ENCODE assay signal across 11 mouse cellular contexts in genomic region chr11:106817808-106818207, GRCm38 (mm10). TPM values are rescaled to one million over a fixed set of nuclear protein-coding genes. Genes with fewer than 3 reads are reported as not detected.
DNase-seq lines count a peak whose midpoint lies in the region; ATAC-seq and TF ChIP-seq lines count a peak whose summit lies in the region.
"Had no signal": no experiment of that assay in that cellular context is flagged by ENCODE, and none has a peak within 500 bp of the region (broad histone marks: within the 10 kb centered on the region; RNA-seq: fewer than 3 reads in every experiment).

No protein-coding gene starts in this region.

- no peak overlapping the region for H3K4me2 ChIP-seq in midbrain, embryonic 14.5 days (ENCODE audit: low read length)
- no peak overlapping the region for H3K4me2 ChIP-seq in midbrain, embryonic 11.5 days
- H3K4me2 ChIP-seq in midbrain, postnatal 0 days (ENCODE audit: low read depth, low read length, poor library complexity, severe bottlenecking), result no peak overlapping the region
- H3K4me2 ChIP-seq in liver, embryonic 12.5 days, result no peak overlapping the region

- peaks cover 5% of the 10 kb centered on the region; the same call in 1 of the 2 replicates for H3K4me1 ChIP-seq in midbrain, embryonic 14.5 days (ENCODE audit: control insufficient read depth, insufficient read depth, low read length)
- H3K4me1 ChIP-seq in midbrain, embryonic 11.5 days (ENCODE audit: control insufficient read depth, insufficient read depth, low read length), result no peaks in the 10 kb centered on the region
- H3K4me1 ChIP-seq in midbrain, postnatal 0 days (ENCODE audit: insufficient read depth, low read length), result no peaks in the 10 kb centered on the region
- no peaks in the 10 kb centered on the region for H3K4me1 ChIP-seq in liver, embryonic 12.5 days
- H3K4me1 ChIP-seq: limb, embryonic 10.5 days had no signal

- intact Hi-C loops in gastrocnemius, postnatal 14 days (cut with DNase I; ENCODE audit: low total_unique reads), result no loop called here

- 81% methylated on average over 6 of the region's 6 CpGs for WGBS in midbrain, embryonic 14.5 days
- WGBS in midbrain, embryonic 11.5 days, result 95% methylated on average over 6 of the region's 6 CpGs
- WGBS in midbrain, postnatal 0 days, result 72% methylated on average over 6 of the region's 6 CpGs
- WGBS in liver, embryonic 12.5 days (ENCODE audit: insufficient replicate concordance), result 86% methylated on average over 6 of the region's 6 CpGs

- no peak for ATAC-seq in midbrain, embryonic 14.5 days (ENCODE audit: low FRiP score, low TSS enrichment)
- ATAC-seq in midbrain, embryonic 11.5 days (ENCODE audit: low FRiP score), result no peak
- ATAC-seq in midbrain, postnatal 0 days (ENCODE audit: low FRiP score), result no peak
- ATAC-seq in liver, embryonic 12.5 days, result no peak

- H3K4me3 ChIP-seq in midbrain, embryonic 14.5 days (replicated peaks; ENCODE audit: low read depth, low read length), result no peak overlapping the region
- no peak overlapping the region for H3K4me3 ChIP-seq in midbrain, embryonic 11.5 days (ENCODE audit: low read depth, low read length)
- no peak overlapping the region for H3K4me3 ChIP-seq in midbrain, postnatal 0 days (ENCODE audit: low read depth, low read length)
- H3K4me3 ChIP-seq in liver, embryonic 12.5 days, result no peak overlapping the region
- H3K4me3 ChIP-seq: heart, embryonic 10.5 days; limb, embryonic 10.5 days had no signal

- H3K27me3 ChIP-seq in midbrain, embryonic 14.5 days (ENCODE audit: control insufficient read depth, insufficient read depth, low read length), result no peaks in the 10 kb centered on the region
- H3K27me3 ChIP-seq in midbrain, embryonic 11.5 days (ENCODE audit: control insufficient read depth, insufficient read depth, low read length), result no peaks in the 10 kb centered on the region
- H3K27me3 ChIP-seq in midbrain, postnatal 0 days (ENCODE audit: insufficient read depth, low read length), result no peaks in the 10 kb centered on the region
- H3K27me3 ChIP-seq in liver, embryonic 12.5 days (replicated peaks), result no peaks in the 10 kb centered on the region

- H3K9ac ChIP-seq in midbrain, embryonic 14.5 days (replicated peaks; ENCODE audit: low read length), result no peak overlapping the region
- no peak overlapping the region for H3K9ac ChIP-seq in midbrain, embryonic 11.5 days (ENCODE audit: low read length)
- no peak overlapping the region for H3K9ac ChIP-seq in midbrain, postnatal 0 days (replicated peaks; ENCODE audit: low read length, poor library complexity, severe bottlenecking)
- no peak overlapping the region for H3K9ac ChIP-seq in liver, embryonic 12.5 days

- DNase-seq in gastrocnemius, postnatal 10 days, result peak; percentile 23
- DNase-seq in gastrocnemius, postnatal 14 days, result no peak
- DNase-seq in midbrain, embryonic 14.5 days, result peak; percentile 45
- no peak for DNase-seq in midbrain, embryonic 11.5 days (ENCODE audit: low spot score, missing footprints)
- peak; percentile 91 to 93 for DNase-seq in cerebellum, postnatal 14 days
- peak; percentile 51 for DNase-seq in midbrain, postnatal 0 days (ENCODE audit: low spot score)
- DNase-seq in layer of hippocampus, adult 11-12 months (ENCODE audit: low spot score), result no peak
- DNase-seq: thymus, postnatal 25 days had no signal

- peak overlapping the region; percentile 10; the same call in 1 of the 2 replicates for H3K27ac ChIP-seq in midbrain, embryonic 14.5 days (replicated peaks; ENCODE audit: low read depth, low read length)
- no peak overlapping the region for H3K27ac ChIP-seq in midbrain, embryonic 11.5 days (ENCODE audit: low read depth, low read length)
- peak overlapping the region; percentile 49 for H3K27ac ChIP-seq in midbrain, postnatal 0 days (ENCODE audit: low read depth, low read length)
- no peak overlapping the region for H3K27ac ChIP-seq in liver, embryonic 12.5 days
- H3K27ac ChIP-seq: heart, embryonic 10.5 days; limb, embryonic 10.5 days had no signal

- no peak for TF ChIP-seq CTCF in midbrain, postnatal 0 days (IDR thresholded peaks at IDR 0.05)

- peaks cover 87% of the 10 kb centered on the region for H3K36me3 ChIP-seq in midbrain, embryonic 14.5 days (ENCODE audit: control insufficient read depth, insufficient read depth, low read length)
- H3K36me3 ChIP-seq in midbrain, embryonic 11.5 days (ENCODE audit: control insufficient read depth, insufficient read depth, low read length), result peaks cover 6% of the 10 kb centered on the region; the same call in 1 of the 2 replicates
- H3K36me3 ChIP-seq in midbrain, postnatal 0 days (ENCODE audit: insufficient read depth, low read length), result peaks cover 37% of the 10 kb centered on the region
- peaks cover 93% of the 10 kb centered on the region for H3K36me3 ChIP-seq in liver, embryonic 12.5 days

- no peaks in the 10 kb centered on the region for H3K9me3 ChIP-seq in midbrain, embryonic 14.5 days (ENCODE audit: control insufficient read depth, low read length)
- no peaks in the 10 kb centered on the region for H3K9me3 ChIP-seq in midbrain, embryonic 11.5 days (ENCODE audit: control insufficient read depth, low read length)
- no peaks in the 10 kb centered on the region for H3K9me3 ChIP-seq in midbrain, postnatal 0 days (ENCODE audit: low read length)
- H3K9me3 ChIP-seq in liver, embryonic 12.5 days (replicated peaks), result no peaks in the 10 kb centered on the region
- H3K9me3 ChIP-seq: heart, embryonic 10.5 days; limb, embryonic 10.5 days had no signal

RNA-seq across cellular contexts. Expression of gene Cep95, which starts 28.8 kb away (rescaled TPM):
- 1 to 10 TPM; 5.5 to 8.7 TPM for total RNA-seq in gastrocnemius, postnatal 10 days (2021)
- 1 to 10 TPM; 4.9 to 5.0 TPM for total RNA-seq in gastrocnemius, postnatal 14 days (2021)
- polyA plus RNA-seq in midbrain, embryonic 14.5 days (2014; fragmentation: Nextera tagmentation; extraction: Ambion mirVana), result 13.9 and 14.4 TPM in 2 replicates
- polyA plus RNA-seq in midbrain, embryonic 11.5 days (2014; fragmentation: Nextera tagmentation; extraction: Ambion mirVana), result 22.1 and 23.1 TPM in 2 replicates
- total RNA-seq in midbrain, postnatal 0 days (2014; rRNA removed), result 6.0 and 13.3 TPM in 2 replicates
- 6.0 and 7.9 TPM in 2 replicates for polyA plus RNA-seq in midbrain, postnatal 0 days (2015; fragmentation: Nextera tagmentation; extraction: Ambion mirVana)
- polyA plus RNA-seq in liver, embryonic 12.5 days (2016; fragmentation: Nextera tagmentation; extraction: Ambion mirVana), result 12.6 and 12.7 TPM in 2 replicates

RNA-seq across cellular contexts. Expression of gene Ddx5, which starts 28.8 kb away (rescaled TPM):
- total RNA-seq in gastrocnemius, postnatal 10 days (2021), result 100 to 1,000 TPM; 281 to 345 TPM
- total RNA-seq in gastrocnemius, postnatal 14 days (2021), result 100 to 1,000 TPM; 203 to 252 TPM
- polyA plus RNA-seq in midbrain, embryonic 14.5 days (2014; fragmentation: Nextera tagmentation; extraction: Ambion mirVana), result 470 and 537 TPM in 2 replicates
- 515 and 561 TPM in 2 replicates for polyA plus RNA-seq in midbrain, embryonic 11.5 days (2014; fragmentation: Nextera tagmentation; extraction: Ambion mirVana)
- 408 and 459 TPM in 2 replicates for total RNA-seq in midbrain, postnatal 0 days (2014; rRNA removed)
- 260 and 301 TPM in 2 replicates for polyA plus RNA-seq in midbrain, postnatal 0 days (2015; fragmentation: Nextera tagmentation; extraction: Ambion mirVana)
- 174 and 177 TPM in 2 replicates for polyA plus RNA-seq in liver, embryonic 12.5 days (2016; fragmentation: Nextera tagmentation; extraction: Ambion mirVana)

RNA-seq across cellular contexts. Expression of gene Polg2, which starts 38.5 kb away (rescaled TPM):
- total RNA-seq in gastrocnemius, postnatal 10 days (2021), result 1 to 10 TPM; 4.9 to 5.2 TPM
- total RNA-seq in gastrocnemius, postnatal 14 days (2021), result 1 to 10 TPM; 3.1 to 3.5 TPM
- 9.4 and 9.5 TPM in 2 replicates for polyA plus RNA-seq in midbrain, embryonic 14.5 days (2014; fragmentation: Nextera tagmentation; extraction: Ambion mirVana)
- 9.7 and 11.2 TPM in 2 replicates for polyA plus RNA-seq in midbrain, embryonic 11.5 days (2014; fragmentation: Nextera tagmentation; extraction: Ambion mirVana)
- 6.6 and 9.8 TPM in 2 replicates for total RNA-seq in midbrain, postnatal 0 days (2014; rRNA removed)
- polyA plus RNA-seq in midbrain, postnatal 0 days (2015; fragmentation: Nextera tagmentation; extraction: Ambion mirVana), result 9.7 and 10.5 TPM in 2 replicates
- 7.0 and 7.3 TPM in 2 replicates for polyA plus RNA-seq in liver, embryonic 12.5 days (2016; fragmentation: Nextera tagmentation; extraction: Ambion mirVana)

Comparison
In these comparisons a context has a peak if more than half of its experiments do, and no peak if none do; other contexts are left out.
1. DNase-seq: peak in gastrocnemius, postnatal 10 days (single experiment), midbrain, embryonic 14.5 days (single experiment), cerebellum, postnatal 14 days (2 of 2) and midbrain, postnatal 0 days (single experiment); none in gastrocnemius, postnatal 14 days (single experiment), midbrain, embryonic 11.5 days (single experiment) and layer of hippocampus, adult 11-12 months (single experiment).
2. H3K27ac ChIP-seq: peak in midbrain, embryonic 14.5 days (single experiment) and midbrain, postnatal 0 days (single experiment); none in midbrain, embryonic 11.5 days (single experiment) and liver, embryonic 12.5 days (single experiment).